Mouse (Mus musculus): ENCODE measurements around the gene 4931428L18Rik. TPM values are rescaled to one million over a fixed set of nuclear protein-coding genes. Genes with fewer than 3 reads are reported as not detected.

The 4931428L18Rik gene
- polyA plus RNA-seq, 1 experiment: not detected

GRCm38 (mm10) chr1:31205770-31206169 lies 16.7 kb downstream of the 4931428L18Rik start:
- Histone ChIP-seq H3K4me1 (replicated peaks; ENCODE audit: control insufficient read depth, insufficient read depth, low read length) (no peaks in the 10 kb centered on the region), H3K27me3 (ENCODE audit: control insufficient read depth, insufficient read depth, low read length) (no peaks in the 10 kb centered on the region), H3K27ac (ENCODE audit: control insufficient read depth, insufficient read depth, low read length) (no peak overlapping the region), H3K36me3 (ENCODE audit: control insufficient read depth, insufficient read depth, low read length) (no peaks in the 10 kb centered on the region), H3K4me3 (ENCODE audit: control insufficient read depth, insufficient read depth, low read length) (no peak overlapping the region)
- DNase-seq: no peak
- TF ChIP-seq POLR2A (IDR thresholded peaks at IDR 0.05; ENCODE audit: control insufficient read depth, extremely low read depth, insufficient read depth, low read length, poor library complexity) (no peak), CTCF (IDR thresholded peaks at IDR 0.05; ENCODE audit: borderline replicate concordance, control insufficient read depth, extremely low read depth, insufficient read depth, low read length, poor library complexity) (no peak)
- 49% methylated on average over 3 of the region's 3 CpGs for WGBS

GRCm38 (mm10) chr1:31205346-31205745 lies 17.1 kb downstream of the 4931428L18Rik start:
- no peak for DNase-seq
- H3K4me1 ChIP-seq (replicated peaks; ENCODE audit: control insufficient read depth, insufficient read depth, low read length): no peaks in the 10 kb centered on the region
- TF ChIP-seq POLR2A (IDR thresholded peaks at IDR 0.05; ENCODE audit: control insufficient read depth, extremely low read depth, insufficient read depth, low read length, poor library complexity) (no peak), CTCF (IDR thresholded peaks at IDR 0.05; ENCODE audit: borderline replicate concordance, control insufficient read depth, extremely low read depth, insufficient read depth, low read length, poor library complexity) (no peak)
- H3K27ac ChIP-seq (ENCODE audit: control insufficient read depth, insufficient read depth, low read length): no peak overlapping the region
- WGBS: 91% methylated on average over 7 of the region's 7 CpGs
- no peak overlapping the region for H3K4me3 ChIP-seq (ENCODE audit: control insufficient read depth, insufficient read depth, low read length)
- no peaks in the 10 kb centered on the region for H3K27me3 ChIP-seq (ENCODE audit: control insufficient read depth, insufficient read depth, low read length)
- H3K36me3 ChIP-seq (ENCODE audit: control insufficient read depth, insufficient read depth, low read length): no peaks in the 10 kb centered on the region

GRCm38 (mm10) chr1:31203771-31204170 lies 18.7 kb downstream of the 4931428L18Rik start:
- whole genome bisulfite sequencing: 93% methylated on average over 10 of the region's 10 CpGs
- no peak for DNase-seq
- H3K27me3 ChIP-seq (ENCODE audit: control insufficient read depth, insufficient read depth, low read length): no peaks in the 10 kb centered on the region

GRCm38 (mm10) chr1:31196959-31197358 lies 25.5 kb downstream of the 4931428L18Rik start:
- no peak overlapping the region for H3K4me3 ChIP-seq (ENCODE audit: control insufficient read depth, insufficient read depth, low read length)
- DNase-seq: no peak
- WGBS: 97% methylated on average over 3 of the region's 3 CpGs
- no peaks in the 10 kb centered on the region for H3K27me3 ChIP-seq (ENCODE audit: control insufficient read depth, insufficient read depth, low read length)
- TF ChIP-seq CTCF (IDR thresholded peaks at IDR 0.05; ENCODE audit: borderline replicate concordance, control insufficient read depth, extremely low read depth, insufficient read depth, low read length, poor library complexity) (no peak), POLR2A (IDR thresholded peaks at IDR 0.05; ENCODE audit: control insufficient read depth, extremely low read depth, insufficient read depth, low read length, poor library complexity) (no peak)
- H3K4me1 ChIP-seq (replicated peaks; ENCODE audit: control insufficient read depth, insufficient read depth, low read length): no peaks in the 10 kb centered on the region
- H3K36me3 ChIP-seq (ENCODE audit: control insufficient read depth, insufficient read depth, low read length): no peaks in the 10 kb centered on the region
- no peak overlapping the region for H3K27ac ChIP-seq (ENCODE audit: control insufficient read depth, insufficient read depth, low read length)

More at GRCm38 (mm10) chr1:31203771-31204170, 18.7 kb downstream of the 4931428L18Rik start:
- no peak overlapping the region for H3K27ac ChIP-seq (ENCODE audit: control insufficient read depth, insufficient read depth, low read length)
- no peaks in the 10 kb centered on the region for H3K36me3 ChIP-seq (ENCODE audit: control insufficient read depth, insufficient read depth, low read length)
- no peaks in the 10 kb centered on the region for H3K4me1 ChIP-seq (replicated peaks; ENCODE audit: control insufficient read depth, insufficient read depth, low read length)
- TF ChIP-seq POLR2A (IDR thresholded peaks at IDR 0.05; ENCODE audit: control insufficient read depth, extremely low read depth, insufficient read depth, low read length, poor library complexity) (no peak), CTCF (IDR thresholded peaks at IDR 0.05; ENCODE audit: borderline replicate concordance, control insufficient read depth, extremely low read depth, insufficient read depth, low read length, poor library complexity) (no peak)
- H3K4me3 ChIP-seq (ENCODE audit: control insufficient read depth, insufficient read depth, low read length): no peak overlapping the region

GRCm38 (mm10) chr1:31195633-31196032 lies 26.9 kb downstream of the 4931428L18Rik start:
- WGBS: 89% methylated on average over 1 of the region's 1 CpGs
- no peak overlapping the region for H3K27ac ChIP-seq (ENCODE audit: control insufficient read depth, insufficient read depth, low read length)
- TF ChIP-seq CTCF (IDR thresholded peaks at IDR 0.05; ENCODE audit: borderline replicate concordance, control insufficient read depth, extremely low read depth, insufficient read depth, low read length, poor library complexity): no peak
- H3K36me3 ChIP-seq (ENCODE audit: control insufficient read depth, insufficient read depth, low read length): no peaks in the 10 kb centered on the region
- H3K4me3 ChIP-seq (ENCODE audit: control insufficient read depth, insufficient read depth, low read length): no peak overlapping the region
- no peaks in the 10 kb centered on the region for H3K27me3 ChIP-seq (ENCODE audit: control insufficient read depth, insufficient read depth, low read length)
- no peak for DNase-seq
- no peaks in the 10 kb centered on the region for H3K4me1 ChIP-seq (replicated peaks; ENCODE audit: control insufficient read depth, insufficient read depth, low read length)

GRCm38 (mm10) chr1:31190237-31190866 lies 32.1 kb downstream of the 4931428L18Rik start:
- TF ChIP-seq POLR2A (IDR thresholded peaks at IDR 0.05; ENCODE audit: control insufficient read depth, extremely low read depth, insufficient read depth, low read length, poor library complexity) (no peak), CTCF (IDR thresholded peaks at IDR 0.05; ENCODE audit: borderline replicate concordance, control insufficient read depth, extremely low read depth, insufficient read depth, low read length, poor library complexity) (no peak)
- no peak for DNase-seq
- Histone ChIP-seq H3K27ac (ENCODE audit: control insufficient read depth, insufficient read depth, low read length) (no peak overlapping the region), H3K27me3 (ENCODE audit: control insufficient read depth, insufficient read depth, low read length) (no peaks in the 10 kb centered on the region), H3K4me1 (replicated peaks; ENCODE audit: control insufficient read depth, insufficient read depth, low read length) (no peaks in the 10 kb centered on the region), H3K36me3 (ENCODE audit: control insufficient read depth, insufficient read depth, low read length) (no peaks in the 10 kb centered on the region), H3K4me3 (ENCODE audit: control insufficient read depth, insufficient read depth, low read length) (no peak overlapping the region)
- WGBS: 86% methylated on average over 10 of the region's 10 CpGs

- 95% methylated on average over 1 of the region's 1 CpGs for WGBS
- no peaks in the 10 kb centered on the region for H3K36me3 ChIP-seq (ENCODE audit: control insufficient read depth, insufficient read depth, low read length)
- DNase-seq: no peak
- no peaks in the 10 kb centered on the region for H3K4me1 ChIP-seq (replicated peaks; ENCODE audit: control insufficient read depth, insufficient read depth, low read length)
- no peak overlapping the region for H3K4me3 ChIP-seq (ENCODE audit: control insufficient read depth, insufficient read depth, low read length)
- no peaks in the 10 kb centered on the region for H3K27me3 ChIP-seq (ENCODE audit: control insufficient read depth, insufficient read depth, low read length)
- TF ChIP-seq POLR2A (IDR thresholded peaks at IDR 0.05; ENCODE audit: control insufficient read depth, extremely low read depth, insufficient read depth, low read length, poor library complexity): no peak
- no peak for TF ChIP-seq CTCF (IDR thresholded peaks at IDR 0.05; ENCODE audit: borderline replicate concordance, control insufficient read depth, extremely low read depth, insufficient read depth, low read length, poor library complexity)
- no peak overlapping the region for H3K27ac ChIP-seq (ENCODE audit: control insufficient read depth, insufficient read depth, low read length)
Observed at GRCm38 (mm10) chr1:31178264-31178663, 44.2 kb downstream of the 4931428L18Rik start.

Measured in thymus, adult 2 months (tissue).